Mouse (Mus musculus) brain, adult 2 months (tissue): ENCODE measurements around the gene Snx4.
A peak's percentile ranks its signal among the peaks of the same experiment; 100 is the strongest.
"Not testable (repeated sequence)": the region's sequence is repeated elsewhere in the genome, so short reads cannot be mapped to it uniquely, and the experiment has no call there.

Source experiments
- DNase-seq: peaks from one replicate; pipeline ENCODE4 v3.0.0; 2011; ENCODE audit warnings: low read depth, low spot score

Gene Snx4

DNA sequence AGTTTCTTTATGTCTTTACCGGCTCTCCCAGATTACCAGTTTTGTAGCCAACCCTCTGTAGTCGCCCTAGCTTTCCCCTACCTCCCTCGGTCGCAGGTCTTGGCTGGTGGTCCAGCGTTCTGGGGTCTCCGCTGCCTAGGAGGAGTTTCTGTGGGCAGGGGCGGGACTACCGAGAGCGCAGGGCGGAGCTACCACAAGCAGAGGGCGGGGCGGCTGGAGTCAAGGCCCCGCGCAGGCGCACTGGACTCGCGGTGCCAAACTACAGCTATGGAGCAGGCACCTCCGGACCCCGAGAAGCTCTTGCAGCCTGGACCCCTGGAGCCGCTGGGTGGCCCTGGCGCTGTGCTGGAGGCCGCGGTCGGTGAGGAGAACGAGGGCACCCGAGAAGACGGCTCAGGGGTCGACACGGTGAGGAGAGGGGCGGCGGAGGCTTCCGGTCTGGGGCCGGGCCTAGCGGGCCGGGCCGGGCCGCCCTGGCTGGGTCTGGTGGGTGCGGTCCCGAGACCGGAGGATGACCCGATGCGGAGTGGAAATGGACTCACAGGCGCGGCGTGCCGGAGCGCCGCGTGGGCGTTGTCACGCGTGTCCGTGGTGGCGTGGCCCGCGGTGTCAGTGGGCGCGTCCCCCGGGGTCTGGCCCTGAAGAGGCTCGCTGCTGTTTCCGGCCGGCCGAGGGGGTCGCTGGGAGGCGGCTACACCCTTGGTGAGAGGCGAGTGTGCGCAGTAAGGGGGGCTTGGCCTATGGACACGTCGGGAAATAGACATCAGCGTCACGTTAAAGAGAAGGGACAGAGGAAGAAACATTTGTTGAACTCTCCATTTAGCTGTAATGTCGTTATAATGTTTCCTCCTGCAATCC is at the start of gene Snx4:
Gene Snx4, plus strand, starts transcription at position 249 of the 858 bp plus-strand sequence.
- peak; percentile 93 for DNase-seq

DNA sequence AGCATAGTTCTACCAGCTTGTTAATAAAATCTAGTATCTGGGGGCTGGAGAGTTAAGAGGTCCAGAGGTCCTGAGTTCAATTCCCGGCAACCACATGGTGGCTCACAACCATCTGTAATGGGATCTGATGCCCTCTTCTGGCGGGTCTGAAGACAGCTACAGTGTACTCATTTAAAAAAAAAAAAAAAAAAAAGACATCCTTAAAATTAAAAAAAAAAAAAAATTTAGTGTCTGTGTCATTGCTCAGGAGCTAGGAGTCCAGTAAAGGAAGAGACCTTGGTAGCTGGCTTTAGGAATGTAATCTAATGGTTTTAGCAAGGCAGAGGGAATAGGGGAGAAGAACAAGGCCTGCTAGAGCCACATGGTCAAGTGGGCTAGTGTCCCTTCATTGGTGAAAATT is 40.4 kb upstream of the Snx4 start:
- no peak for DNase-seq

GRCm38 (mm10) chr16:33216313-33217003 is 34.8 kb upstream of the Snx4 start:
- peak; percentile 23 for DNase-seq

- not testable (repeated sequence) for DNase-seq
Measured at GRCm38 (mm10) chr16:33217553-33218085, 33.6 kb upstream of the Snx4 start.

- DNase-seq, result no peak
Measured at GRCm38 (mm10) chr16:33222482-33222881, 28.8 kb upstream of the Snx4 start.

GRCm38 (mm10) chr16:33224381-33224780 is 26.9 kb upstream of the Snx4 start:
- DNase-seq, result no peak

- no peak for DNase-seq
Measured at GRCm38 (mm10) chr16:33234128-33234527, 17.1 kb upstream of the Snx4 start.

DNA sequence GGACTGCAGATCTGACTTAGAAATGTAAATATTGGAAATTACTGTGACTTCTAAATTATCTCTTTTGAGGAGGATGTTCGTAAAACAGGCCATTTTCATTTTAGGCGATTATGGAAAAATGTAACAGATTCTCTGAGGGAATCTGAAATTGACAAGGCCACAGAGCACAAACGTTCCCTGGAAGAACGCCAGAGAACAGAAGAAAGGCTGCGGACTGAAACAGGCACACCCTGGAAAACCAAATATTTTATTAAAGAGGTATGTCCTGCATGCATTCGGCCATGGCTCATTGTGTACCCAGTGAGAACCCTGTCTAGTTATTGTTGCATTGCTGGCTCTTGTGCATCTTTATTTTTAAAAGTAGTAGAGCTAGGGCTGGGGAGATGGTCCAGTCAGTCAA is 15.1 kb upstream of the Snx4 start:
- peak; percentile 26 for DNase-seq

DNA sequence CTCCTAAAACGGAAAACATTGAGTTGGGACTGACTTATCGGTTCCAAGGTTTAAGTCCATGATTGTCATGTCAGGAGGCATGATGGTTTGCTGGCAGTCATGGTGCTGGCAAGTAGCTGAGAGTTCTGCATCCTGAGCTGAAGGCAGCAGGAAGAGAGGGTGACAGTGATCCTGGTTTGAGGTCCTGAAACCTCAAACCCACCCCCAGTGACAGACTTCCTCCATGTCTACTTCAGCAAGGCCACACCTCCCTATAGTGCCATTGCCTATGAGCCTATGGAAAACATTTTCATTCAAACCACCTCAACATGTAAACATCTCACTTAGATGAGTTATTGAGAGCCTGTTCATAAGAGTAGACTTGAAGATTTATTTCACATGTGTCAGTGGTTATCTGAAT is 11.9 kb upstream of the Snx4 start:
- no peak for DNase-seq

GRCm38 (mm10) chr16:33242046-33242445 is 9.2 kb upstream of the Snx4 start:
- DNase-seq, result peak; percentile 18

DNA sequence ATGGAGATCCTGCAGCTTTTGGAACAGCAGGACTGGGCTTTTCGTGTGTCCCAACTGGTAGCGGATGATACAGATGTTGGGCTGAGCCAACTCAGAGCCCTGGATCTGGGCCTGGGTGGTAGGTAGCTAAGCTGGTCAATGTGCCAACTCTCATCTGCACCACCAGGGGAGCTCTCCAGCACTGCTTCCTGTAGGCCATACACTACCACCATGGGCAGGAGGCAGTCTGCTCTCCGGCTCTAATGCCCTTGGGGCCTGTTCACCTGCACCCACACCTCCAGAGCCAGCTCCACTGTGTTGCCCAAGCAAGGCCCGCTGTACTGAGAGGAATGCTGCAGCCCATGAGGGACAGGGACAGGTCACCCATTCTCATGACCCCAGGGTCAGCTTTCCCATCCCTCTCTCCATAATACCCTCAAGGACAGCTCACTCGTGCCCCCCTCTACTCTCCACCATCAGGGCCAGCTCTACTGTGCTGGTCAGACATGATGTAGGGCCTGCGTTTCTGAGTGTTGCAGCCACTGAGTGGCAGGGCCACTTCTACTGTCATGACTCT is 7.0 kb upstream of the Snx4 start:
- no peak for DNase-seq

DNA sequence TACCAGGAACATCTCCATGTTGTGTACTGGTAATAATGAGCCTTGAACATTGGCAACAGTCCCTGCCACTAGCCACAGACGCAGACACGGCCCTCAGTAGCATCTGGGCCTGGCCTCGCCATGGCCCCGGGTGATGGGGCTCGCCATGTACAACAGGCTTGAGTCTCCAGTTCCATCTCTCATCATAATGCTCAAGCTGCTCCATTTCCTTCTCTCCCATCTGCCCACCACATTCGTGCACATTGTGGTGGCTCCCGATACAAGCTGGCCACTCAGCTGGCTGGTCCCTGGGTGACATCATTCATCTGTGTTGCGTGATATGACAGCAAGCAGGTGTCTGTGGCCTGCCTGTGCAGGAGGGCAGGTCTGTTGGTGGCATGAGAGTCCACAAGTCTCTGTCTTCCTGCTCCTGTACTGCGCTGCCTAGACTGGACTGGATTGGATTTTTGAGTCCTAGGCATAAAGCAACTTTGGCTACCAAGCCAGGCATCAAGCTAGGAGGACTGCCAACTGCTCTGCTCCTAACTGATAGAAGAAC is 6.2 kb upstream of the Snx4 start:
- no peak for DNase-seq

DNA sequence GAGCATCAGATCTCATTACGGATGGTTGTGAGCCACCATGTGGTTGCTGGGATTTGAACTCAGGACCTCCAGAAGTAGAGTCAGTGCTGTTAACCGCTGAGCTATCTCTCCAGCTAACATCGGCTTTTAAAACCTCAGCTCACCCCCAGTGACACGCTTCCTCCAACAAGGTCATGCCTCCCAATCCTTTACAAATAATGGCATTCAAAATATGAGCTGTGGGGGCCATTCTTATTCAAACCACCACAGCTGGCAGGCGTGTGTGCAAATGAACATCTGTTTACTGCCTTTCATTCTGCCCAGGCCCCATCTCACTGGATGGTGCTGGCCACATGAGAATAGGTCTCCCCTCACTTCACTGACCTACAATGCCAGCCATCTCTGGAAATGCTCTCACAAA is 4.7 kb upstream of the Snx4 start:
- no peak for DNase-seq

GRCm38 (mm10) chr16:33247006-33247405 is 4.2 kb upstream of the Snx4 start:
- DNase-seq, result no peak

DNA sequence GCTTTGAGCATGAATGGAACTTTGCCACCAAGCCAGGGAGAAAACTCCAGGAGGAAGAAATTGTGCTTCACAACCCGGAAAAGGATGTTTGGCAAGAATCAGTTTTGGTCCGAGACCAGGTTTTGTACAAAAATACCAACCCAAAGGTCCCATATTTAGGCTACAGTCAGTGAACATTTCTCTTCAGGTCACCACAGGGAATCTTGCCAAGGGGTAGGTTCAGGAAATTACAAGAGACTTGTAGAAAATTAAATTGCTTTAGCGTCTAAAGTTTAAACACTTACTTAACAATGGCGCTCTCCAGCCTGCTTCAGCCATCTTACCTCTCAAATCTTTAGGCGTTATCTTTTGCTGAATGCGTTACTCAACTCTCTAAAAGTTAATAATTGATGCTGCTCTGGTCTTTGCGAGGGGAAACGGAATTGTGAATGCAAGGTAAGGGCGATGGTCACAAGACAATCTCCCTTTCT is 556 bp upstream of the Snx4 start:
- peak; percentile 19 for DNase-seq

DNA sequence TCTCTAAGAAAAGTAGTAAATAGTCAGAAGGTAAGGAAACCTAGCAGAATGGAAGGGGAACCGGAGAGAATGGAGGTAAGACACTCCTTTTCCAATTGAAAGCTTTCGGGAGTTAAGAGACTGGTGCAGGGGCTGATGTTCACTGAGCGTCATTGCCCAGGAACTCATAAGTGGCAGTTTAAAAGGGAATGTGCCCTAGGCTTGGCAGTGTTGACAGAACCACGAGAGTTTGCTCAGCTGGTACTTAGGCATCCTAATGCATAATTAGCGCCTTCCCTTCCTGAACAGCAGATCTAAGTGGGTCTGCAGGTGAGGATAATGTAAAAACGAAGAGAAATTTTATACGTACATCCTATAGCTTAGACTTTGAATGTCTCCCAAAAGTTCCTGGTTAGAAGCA is 4.4 kb downstream of the Snx4 start:
- DNase-seq, result no peak

GRCm38 (mm10) chr16:33258530-33258929 is 7.3 kb downstream of the Snx4 start:
- DNase-seq, result no peak

GRCm38 (mm10) chr16:33259824-33260223 is 8.6 kb downstream of the Snx4 start:
- no peak for DNase-seq

DNA sequence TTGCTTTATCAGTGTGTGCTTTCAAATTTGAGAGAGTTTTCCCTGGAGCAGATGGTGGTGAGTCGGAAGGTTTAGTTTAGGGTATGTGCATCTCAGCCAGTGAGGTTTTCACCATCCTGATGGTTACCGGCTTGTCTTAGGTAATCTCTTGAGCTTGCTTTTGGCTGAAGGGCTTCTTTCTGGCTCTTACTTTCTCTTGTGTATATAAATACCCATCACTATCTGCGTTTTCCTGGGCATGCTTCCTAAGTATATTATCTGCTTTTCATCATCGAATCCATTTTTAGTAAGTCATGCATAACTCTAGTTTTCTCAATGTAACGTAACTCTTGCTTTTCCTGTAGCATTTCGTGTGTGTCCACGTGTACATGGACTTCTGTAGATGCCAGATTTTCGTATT is 9.6 kb downstream of the Snx4 start:
- peak; percentile 46 for DNase-seq

DNA sequence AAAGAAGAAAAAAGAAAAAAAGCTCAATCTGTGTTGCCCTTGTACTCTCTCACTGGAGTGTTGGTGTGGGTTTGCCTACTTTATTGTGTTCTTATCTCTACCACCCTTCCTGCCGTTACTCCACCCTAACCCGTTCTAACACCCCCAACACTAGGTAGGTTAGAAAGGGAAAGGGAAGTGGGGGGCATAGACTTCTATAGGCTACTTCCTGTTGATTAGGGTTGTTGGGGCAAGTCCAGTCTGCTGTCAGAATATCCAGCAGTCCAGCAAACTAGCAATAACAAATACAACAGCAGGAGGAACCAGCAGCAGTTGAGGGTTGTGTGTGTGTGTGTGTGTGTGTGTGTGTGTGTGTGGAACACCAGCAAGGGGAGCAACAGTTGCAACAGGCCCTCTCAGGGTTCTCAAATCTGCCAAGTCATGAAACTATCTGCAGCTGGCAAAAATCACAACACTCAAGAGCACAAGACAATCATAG is 10.4 kb downstream of the Snx4 start:
- DNase-seq, result no peak

DNA sequence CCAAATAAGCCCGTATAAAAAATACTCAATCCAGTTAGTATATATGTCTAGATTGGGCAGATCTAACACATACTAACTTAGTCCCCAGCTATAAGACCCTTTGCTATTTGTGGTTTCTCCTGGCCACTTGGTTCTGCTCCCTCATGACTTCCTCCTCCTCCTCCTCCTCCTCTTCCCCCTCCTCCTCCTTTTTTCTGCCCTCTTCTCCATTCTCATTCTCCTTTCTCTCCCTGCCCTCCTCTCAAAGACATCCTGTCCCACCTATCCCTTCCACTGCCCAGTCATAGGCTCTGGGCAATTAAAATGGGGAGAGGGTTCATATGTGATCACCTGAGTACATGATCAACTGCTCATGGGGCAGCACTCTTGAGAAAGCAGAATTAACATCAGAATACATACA is 10.9 kb downstream of the Snx4 start:
- DNase-seq, result no peak
